Mouse (Mus musculus): ENCODE measurements around the gene Cpe.

The Cpe gene

DNA sequence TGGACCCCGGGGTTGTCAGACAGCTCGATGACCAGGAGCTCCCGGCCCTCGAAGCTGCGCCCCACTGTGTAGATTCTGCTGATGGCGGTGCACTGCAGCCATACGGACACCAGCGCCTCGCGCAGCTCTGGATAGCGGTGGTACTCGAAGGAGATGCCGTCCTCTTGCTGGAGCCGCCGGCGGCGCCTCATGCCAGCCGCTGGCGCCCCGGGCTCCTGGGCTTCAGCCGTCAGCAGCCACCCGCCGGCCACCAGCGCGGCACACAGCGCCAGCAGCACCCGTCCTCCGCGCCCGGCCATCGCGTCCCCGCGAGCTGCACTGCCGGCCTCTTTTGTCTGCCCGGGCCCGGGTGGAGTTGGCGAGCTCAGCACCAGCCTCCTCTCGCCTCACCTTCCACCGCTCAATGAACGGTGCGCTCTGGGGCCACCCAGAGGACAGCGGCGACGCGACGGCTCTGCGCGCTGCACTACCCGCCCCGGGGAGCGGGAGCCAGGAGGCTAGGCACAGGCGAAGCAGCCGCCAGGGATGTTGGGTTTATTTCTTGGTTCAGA, at the start of gene Cpe:
Cpe (minus strand) TSS at position 404 of the 551 bp plus-strand sequence.
- DNase-seq: peak; percentile 64

DNA sequence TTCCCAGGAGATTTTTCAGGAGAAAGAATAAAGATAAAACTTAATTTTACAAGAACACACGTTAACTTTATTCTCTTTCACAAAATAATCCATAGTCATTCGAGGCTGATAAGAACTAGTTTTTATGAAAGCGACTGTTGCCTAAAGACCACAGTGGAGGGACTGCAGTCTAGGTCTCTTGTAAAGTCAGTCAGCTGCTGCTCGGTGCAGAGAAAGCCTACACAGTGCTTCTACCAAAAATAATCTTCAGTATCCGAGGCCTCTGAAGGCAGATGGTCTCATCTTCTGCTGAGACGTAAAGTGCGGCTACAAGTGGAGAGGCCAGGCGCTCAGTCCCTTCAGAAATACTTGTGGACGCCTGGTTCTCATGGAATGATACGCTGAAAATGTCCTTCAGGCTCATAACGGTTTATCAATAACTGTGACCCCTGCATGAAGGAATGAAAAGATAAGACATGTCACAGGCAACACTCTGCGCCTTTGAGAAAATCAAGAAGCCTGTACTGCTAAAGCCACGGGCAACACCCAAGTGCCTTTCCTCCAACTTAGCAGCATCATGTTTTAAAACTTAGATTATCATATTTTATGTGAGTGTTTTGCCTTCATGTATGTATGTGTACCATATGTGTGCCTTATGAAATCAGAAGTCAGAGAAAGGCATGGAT, 47.8 kb upstream of the Cpe start:
- no peak for DNase-seq

DNA sequence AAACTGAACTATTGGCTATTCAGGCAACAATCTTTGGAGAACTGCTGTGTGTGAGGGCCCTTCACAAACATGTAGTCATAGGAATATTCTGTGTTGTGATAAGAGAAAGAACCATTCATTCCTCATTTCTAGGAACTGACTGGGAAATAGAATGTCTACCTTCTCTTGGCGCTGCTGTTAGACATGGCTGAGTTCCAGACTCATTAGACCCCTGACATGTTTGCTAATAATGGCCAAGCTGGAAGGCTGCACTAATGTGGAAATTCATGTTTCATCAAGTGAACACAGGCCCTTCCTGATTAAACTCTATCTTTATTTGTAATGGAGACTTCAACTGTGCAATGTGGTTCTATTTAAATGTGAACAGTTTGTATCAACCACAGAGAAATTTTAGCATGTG, 46.1 kb upstream of the Cpe start:
- DNase-seq: no peak

DNA sequence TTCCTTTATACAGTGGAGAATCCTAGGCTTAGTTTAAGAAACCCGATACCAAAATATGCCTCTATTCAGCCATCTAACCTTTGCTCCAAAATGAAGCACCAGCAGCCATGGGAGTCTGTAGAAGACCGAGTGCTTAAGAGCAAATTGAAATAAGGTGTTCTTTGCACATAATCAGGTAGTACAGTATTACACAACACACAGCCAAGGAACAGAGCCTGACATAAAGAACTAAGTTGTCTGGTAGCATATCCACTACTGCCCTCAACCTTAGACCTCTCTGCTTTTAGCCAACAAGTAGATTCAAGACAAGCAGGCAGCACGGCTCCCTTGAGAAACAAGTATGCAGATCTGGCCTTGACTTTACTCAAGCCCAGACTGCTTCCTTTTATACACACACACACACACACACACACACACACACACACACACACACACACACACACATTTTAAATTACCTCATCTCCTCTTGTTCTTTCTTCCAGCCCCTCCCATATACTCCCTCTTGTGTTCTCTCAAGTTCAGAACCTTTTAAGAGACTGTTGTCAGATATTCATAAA, 44.0 kb upstream of the Cpe start:
- no peak for DNase-seq

DNA sequence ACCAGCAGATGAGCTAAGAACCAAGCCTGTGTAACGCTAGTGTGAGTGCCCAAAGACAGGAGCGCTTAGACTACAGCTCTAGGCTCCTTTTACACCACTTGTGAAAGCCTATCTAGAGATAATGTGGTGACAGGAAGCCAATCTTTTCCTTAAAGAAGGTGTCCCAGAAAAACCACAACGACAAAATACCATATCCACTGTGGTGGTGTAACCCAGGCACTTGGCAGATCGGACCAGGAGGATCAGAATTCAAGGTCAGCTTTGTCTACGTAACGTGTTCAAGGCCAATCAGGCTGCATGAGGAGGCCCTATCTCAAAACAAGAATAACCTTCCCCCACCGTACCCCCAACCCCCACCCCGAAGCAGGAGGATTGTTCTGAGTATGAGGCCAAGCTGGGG, 42.3 kb upstream of the Cpe start:
- DNase-seq: no peak

DNA sequence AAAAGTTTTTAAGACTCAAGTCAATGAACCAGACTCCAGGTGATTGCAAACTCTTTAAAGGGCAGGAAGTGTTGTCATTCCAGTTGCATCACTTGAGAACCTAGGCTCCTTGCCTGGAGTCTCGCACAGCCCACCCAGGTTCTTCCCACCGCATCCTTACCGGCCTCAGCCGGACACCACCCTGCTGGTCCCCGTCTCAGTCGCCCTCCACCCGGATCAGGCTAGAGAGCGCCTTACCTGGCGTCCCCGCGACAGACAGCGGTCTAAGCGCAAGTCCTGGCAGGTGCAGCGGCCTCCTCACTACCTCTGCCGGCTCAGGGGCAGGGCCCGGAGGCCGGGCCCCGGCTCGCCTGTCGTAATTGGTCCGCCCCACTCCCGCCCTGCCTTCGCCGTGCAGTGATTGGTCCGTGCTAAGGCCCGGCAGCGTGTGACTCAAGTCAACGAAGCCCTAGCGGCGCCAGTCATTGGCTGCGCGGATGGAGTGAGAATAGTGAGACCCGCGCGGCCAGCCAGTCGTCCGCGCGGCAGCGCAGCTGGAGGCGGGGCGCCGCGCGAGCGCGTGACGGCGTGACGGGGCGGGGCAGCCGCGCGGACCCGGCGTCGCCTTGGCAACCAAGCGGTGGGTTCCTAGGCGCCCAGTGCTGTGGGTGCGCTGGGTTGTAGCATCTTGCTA, 40.6 kb upstream of the Cpe start, which contains the start of gene Msmo1:
Msmo1 (minus strand) TSS at position 522 of the 673 bp plus-strand sequence.
- DNase-seq: peak; percentile 98

DNA sequence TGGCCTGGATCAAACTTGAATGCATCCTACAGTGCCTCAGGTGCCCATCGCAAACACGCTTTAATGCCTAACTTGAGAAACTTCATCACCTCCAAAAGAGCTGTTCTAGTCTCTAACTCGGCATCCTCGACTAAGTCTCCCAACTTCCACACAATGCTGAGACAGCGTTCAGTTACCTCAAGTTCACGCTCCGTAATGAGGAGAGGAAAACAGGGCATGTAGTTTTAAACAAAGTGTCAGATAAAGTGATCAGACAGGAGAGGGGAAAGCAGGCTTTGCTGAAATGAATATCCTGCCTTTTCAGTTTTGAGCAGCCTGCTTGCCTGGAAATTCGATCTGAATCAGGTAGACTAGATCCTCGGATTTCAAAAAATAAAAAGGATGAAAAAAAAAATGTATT, 39.7 kb upstream of the Cpe start:
- no peak for DNase-seq

DNA sequence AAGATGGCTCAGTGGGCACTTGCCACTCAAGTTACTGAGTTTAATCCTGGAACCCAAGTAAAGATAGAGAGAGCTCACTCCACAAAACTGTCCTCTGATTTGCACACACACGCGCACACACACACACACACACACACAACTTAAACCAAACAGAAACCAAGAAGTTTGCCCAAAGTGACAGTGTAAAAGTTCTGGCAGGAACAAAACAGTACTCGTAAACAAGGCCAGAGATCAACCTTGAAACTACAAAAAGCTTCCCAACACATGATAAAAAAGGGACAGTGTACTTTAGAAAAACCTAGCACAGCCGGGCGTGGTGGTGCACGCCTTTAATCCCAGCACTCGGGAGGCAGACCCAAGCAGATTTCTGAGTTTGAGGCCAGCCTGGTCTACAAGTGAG, 35.3 kb upstream of the Cpe start:
- DNase-seq: no peak

DNA sequence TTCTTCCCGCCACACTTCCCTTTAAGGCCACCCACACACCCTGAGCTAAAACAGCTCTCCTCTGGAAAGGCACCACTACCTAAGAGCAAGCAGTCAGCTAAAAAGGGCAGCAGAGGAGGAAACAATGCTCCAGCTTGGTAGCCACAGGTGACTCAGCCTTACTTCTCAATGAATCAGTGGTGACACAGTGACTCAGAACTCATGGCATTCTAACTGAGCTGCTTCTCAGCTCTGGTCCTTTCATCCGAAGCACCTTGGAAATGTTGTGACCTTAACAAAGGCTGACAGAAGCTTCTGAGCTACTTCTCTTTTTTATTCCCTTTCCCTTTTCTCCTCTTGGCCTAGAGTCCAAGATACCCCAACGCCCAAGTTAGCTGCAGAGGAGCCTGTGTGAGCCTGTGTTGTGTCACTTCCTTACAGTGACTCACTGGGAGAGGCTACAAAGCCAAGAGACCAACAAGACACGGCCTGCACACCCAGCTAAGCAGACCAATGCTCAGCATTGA, 33.4 kb upstream of the Cpe start:
- DNase-seq: no peak

DNA sequence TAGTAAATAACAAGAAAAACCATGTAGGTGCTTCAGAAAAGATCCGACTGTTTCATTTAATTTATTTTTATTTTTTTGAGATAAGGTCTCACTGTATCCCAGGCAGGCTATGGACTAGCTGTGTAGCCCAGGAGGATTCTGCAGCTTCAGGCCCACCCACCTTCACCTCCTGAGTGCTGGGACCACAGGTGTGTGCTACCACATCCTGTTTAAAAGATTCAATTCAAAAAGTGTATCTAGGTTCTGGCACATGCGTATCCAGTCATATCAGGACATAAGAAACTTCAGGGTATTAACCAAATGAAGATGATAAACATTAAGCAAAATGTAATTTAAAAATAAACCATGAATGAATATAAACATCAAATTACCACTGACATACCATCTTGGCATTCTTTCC, 30.4 kb upstream of the Cpe start:
- no peak for DNase-seq

DNA sequence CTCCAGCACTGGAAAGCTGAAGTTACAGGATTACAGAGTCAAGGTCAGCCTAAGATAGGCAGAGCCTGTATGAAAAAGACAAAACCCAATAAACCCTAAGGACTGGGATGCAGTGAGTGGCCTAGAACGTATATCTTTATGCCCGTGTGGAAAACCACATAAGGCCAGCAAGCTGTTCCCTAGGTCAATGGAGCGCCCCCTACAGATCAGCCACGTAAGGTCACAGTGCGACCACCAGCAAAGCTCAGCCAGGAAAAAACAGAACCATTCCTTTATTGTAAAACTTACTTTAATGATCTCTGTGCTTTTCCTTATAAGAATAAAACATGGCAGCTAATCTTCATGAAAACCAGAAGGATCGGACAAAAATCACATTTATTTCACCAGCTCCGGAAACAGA, 25.0 kb upstream of the Cpe start:
- DNase-seq: no peak

DNA sequence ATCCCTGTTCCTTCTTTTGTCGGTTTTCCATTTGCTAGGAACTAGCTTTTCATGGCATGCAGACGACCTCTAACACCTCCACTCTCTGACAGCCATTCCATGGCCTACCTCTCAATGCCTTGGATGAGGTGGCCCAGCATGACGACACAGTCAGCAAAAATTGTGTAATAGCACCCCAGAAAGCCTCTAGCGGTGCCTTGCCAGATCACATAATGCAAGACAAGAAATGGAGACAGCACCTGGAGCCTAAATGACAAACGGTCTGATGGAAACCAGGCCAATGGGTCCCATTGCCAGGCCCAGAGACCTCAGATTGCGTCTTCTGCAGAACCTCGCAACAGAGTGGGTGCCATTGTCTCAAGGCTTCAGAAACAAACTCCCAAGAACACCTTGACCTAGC, 19.6 kb upstream of the Cpe start:
- DNase-seq: no peak

DNA sequence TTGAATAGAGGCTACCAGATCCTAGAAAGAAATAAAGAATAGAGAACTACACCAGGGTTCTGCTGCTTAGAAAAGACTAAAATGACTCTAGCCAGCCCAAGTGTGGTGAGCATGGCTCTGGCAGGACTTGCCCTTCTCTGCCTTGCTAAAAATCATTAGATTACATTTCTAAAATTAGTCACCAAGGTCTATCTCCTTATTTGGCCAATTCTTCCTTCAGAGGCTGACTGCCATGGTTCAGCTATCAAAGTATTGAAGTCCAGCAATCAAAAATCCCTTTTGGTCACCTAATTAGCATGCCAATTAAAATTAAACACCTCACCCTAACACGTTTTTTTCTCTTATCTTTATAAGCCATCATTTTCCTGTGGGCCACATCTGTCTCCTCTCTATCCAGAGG, 18.7 kb upstream of the Cpe start:
- DNase-seq: no peak

DNA sequence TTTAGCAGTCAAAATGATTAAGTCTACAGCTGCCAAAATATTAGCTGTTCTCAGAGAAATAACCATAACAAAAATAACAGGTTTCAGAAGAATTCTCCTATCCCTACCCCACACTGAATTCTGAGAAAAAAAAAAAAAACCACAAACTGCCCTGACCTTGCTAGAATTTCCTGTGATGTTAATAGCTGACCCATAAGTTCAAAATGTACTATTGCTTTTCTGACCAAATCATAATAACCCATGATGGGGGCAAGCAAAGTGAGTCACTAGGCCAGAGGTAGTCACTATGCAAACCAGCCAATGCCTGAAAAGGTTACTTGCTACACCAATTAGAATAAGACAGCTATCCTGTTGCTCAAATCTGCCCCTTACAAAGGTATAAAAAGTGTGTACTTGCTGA, 14.6 kb upstream of the Cpe start:
- no peak for DNase-seq

DNA sequence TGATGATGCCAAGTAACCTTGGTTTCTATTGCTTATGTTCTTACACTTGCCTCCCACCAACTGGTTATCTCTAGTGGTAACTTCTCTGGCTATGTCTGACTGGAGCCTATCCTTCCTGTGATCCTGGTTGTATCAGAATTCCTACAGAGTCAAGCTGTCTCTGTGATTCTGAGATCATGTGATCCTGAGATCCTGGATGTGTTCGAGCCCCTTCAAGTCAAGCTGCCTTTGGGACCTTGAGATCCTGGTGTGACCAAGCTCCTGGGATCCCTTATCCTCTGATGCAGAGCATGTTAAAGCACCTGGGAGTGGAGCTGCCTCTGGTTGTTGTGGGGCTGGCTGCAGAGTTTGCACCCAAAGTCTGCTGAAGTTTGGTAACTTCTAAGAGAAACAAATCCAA, 10.3 kb upstream of the Cpe start:
- DNase-seq: no peak

DNA sequence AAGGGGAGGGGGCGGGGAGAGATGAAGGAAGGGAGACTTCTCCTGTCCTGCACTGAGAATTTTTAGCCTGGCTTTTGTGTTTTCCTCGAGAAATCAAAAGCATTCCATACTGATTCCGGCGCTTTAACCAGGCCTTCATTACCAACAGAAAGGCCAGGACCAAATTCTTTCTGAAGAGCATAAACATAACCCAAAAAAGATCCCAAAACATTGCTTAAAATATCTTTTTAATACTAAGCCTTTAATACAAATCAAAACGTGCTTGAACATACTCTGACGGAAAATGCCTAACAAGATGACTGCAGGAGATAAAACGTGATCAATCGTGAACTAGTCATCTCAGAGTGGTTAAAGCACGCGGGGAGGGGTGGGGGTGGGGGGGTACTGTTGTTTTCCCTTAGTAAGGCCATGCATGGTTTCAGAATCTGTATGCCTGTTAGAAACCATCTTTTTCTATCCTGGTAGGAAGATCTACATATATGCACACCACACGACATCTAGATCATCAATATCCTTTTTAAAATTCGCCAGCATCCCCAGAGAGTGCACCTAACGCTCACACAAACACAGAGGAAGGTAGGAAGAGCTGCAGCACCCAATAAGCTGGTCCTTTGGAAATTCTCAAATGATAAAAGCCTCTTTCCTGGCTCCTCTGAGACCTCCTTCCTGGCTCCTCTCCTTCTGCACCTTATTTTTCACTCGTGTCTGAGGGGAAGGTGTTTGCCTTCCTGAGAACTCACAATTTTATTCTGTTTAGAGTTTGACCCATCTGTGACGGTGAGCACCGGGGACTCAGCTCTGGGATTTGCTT, 1.1 kb downstream of the Cpe start:
- DNase-seq: no peak

DNA sequence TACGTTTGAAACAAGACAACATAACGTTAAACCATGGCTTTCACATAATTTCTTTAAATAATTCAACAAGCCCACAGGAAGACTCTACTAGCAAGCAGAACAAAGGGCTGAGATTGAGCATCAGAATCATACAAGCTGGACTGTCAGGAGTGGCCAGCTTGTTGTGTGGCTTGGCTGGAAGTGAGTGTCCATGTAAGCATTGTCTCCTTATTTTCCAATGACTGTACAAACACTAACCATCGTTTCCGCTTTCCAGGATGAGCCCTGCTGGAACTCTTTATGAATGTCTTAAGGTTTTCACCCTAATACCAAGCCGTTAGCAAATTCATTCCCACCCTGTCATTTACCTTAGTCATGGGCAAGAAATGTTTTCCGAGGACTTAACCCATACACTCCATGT, 2.0 kb downstream of the Cpe start:
- DNase-seq: no peak

DNA sequence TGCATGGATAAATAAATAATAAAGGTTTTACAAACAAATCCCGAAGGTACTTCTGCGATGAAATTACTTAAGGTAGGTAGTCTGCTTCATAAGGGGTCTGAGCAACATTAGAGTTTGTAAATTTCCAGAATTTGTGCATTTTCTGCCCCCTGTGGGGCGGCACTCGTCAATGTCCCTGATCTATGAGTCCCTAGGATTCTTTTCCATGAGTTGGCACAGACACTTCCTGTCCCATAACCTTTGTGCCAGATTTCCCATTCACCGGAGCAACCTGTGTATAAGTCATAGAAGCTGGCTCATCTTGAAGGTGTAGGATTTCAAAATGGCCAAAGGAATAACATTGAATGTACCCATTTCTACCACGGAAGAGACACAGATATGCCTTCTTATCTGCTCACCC, 2.5 kb downstream of the Cpe start:
- DNase-seq: no peak

DNA sequence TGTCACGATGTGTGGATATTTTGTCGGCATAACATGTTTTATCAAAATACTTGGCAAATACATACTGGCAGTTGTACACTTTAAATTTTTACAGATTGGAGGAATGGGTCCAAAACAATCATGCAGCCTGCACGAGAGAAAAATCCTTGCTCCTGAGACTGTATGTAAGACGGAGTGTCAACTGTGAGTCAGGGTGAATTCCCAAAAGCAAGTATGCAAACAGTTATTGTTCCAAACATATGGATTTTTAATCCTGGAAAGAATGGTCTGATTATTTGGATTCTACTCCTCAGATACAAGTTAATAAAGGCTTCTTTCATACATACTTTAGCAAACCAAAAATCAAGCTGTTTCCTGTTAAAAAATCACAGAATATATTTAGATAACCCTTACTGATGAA, 4.1 kb downstream of the Cpe start:
- no peak for DNase-seq

DNA sequence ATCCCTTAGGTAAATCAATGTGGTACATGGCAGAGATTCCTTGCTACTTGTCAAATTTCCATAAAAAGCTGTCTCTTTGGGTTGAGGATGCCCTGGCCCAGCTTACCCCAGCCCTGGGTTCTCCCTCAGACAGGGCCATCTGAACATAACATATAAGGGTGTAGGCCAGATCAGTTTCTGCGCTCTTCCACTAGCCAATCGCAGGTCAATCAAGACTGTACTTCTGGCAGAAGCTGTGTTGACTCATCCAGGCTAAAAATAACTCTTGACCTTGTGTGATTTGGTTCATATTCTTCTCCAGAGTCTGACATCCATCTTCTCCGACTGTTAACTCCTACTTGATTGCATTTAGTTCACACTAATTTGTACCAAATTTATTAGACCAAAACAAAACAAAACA, 4.7 kb downstream of the Cpe start:
- no peak for DNase-seq

DNA sequence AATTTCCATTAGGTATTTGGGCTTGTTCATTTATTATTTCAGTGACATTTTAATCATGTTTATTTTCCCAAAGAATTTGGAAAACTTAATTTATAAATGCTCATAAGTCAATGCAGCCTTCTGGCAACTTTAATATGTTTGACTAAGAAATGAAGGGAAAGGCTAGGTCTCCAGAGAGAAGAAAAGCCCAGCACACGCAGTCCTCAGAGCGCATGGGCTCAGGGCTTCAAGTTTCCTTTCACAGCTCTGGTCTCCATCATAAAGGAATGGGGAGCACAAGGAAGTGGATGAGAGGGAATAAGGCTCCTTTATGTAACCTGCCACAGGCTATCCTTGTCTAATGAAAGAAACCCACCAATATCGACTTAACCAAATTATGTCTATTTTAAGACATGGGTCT, 10.4 kb downstream of the Cpe start:
- no peak for DNase-seq

DNA sequence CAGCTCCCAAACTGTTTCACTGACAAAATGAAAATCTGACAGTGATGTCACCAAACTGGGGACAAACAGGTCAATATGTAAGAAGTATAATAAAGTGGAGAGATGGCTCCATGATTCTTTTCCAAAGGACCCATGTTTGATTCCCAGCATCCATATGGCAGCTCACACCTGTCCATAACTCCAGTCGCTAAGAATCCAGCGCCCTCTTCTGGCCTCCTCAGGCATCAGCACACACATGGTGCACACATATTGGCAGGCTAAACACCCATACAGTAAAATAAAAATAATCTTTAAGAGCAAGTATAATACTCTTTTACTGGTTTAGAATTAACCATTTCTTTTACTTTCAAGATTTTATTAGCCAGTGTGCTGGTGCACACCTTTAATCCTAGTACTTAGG, 16.5 kb downstream of the Cpe start:
- no peak for DNase-seq

DNA sequence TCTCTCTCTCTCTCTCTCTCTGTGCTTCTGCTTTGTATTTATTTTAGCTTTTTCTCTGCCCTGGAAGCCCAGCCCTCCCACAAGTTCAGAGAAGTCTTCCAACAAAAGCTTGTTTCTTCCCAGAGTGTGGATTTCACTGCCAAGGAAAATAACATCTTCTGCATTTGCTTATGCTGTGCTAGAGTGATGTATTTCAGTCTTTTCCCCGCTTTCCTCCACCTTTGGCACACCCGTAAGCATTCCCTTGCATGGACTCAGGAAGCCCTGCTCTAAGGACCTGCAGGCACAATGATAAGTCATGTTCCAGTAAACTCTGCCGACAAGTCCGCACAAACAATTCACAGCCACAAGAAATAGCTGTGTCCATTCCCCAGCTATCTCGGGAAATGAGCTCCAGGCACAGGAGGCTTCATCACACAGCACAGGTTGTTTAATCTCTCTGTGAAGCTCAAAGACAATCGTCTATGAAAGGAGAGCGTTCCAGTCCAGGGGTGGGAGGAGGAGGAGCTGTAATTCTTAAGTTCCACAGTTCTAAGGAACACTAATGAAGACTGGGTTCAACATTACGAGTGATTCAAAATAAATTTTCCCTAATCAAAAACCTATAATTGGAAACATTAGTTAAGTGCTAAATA, 17.8 kb downstream of the Cpe start:
- no peak for DNase-seq
